Mouse (Mus musculus) brain, embryonic 14.5 days (tissue): ENCODE data around the gene Prcd.
"Not testable (repeated sequence)": the region's sequence is repeated elsewhere in the genome, so short reads cannot be mapped to it uniquely, and the experiment has no call there.

ENCODE experiments used
- CTCF ChIP-seq: fragments of 200-500 bp; IDR thresholded peaks from 2 replicates; pipeline ENCODE4 v1.5.1; 2012; ENCODE audit warnings: inconsistent platforms, mild to moderate bottlenecking, moderate library complexity, borderline replicate concordance; ENCODE audit not compliant: insufficient read depth, insufficient read length; ENCODE audit errors: extremely low read depth
- POLR2A ChIP-seq: fragments of 200-500 bp; IDR thresholded peaks from 2 replicates; pipeline ENCODE4 v1.6.1; 2012; ENCODE audit warnings: mild to moderate bottlenecking, inconsistent platforms, borderline replicate concordance; ENCODE audit not compliant: poor library complexity, insufficient read depth, insufficient read length, severe bottlenecking; ENCODE audit errors: extremely low read depth

DNA sequence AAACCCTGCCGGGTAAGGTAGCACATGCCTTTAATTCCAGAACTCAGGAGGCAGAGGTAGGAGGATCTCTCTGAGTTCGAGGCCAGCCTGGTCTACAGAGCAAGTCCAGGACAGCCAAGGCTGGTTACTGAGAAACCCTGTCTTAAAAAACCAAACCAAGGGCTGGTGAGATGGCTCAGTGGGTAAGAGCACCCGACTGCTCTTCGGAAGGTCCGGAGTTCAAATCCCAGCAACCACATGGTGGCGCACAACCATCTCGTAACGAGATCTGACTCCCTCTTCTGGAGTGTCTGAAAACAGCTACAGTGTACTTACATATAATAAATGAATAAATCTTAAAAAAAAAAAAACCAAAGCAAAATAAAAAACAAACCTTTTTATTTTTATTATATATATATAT, 16.7 kb upstream of the Prcd start:
- not testable (repeated sequence) for TF ChIP-seq CTCF, POLR2A
